Mouse (Mus musculus) hindbrain, embryonic 15.5 days (tissue): Measurements from ENCODE around the gene Sez6. TPM values are rescaled to one million over a fixed set of nuclear protein-coding genes. Genes with fewer than 3 reads are reported as not detected.

Experiments
- ATAC-seq: fragments of 200-750 bp; cut with Nextera tagmentation; 2 replicates; pipeline ENCODE4 v1.8.0; 2017; ENCODE audit warnings: low read depth, moderate number of reproducible peaks, moderate TSS enrichment; ENCODE audit not compliant: low FRiP score
- H3K27ac ChIP-seq: fragments of 300-500 bp; sonication (generic); replicated peaks from 2 replicates; pipeline ENCODE4 v1.5.1; 2015; ENCODE audit warnings: mild to moderate bottlenecking, inconsistent platforms
- H3K27me3 ChIP-seq: fragments of 300-500 bp; sonication (generic); 2 replicates; pipeline ENCODE4 v1.6.1; 2015; ENCODE audit warnings: control low read depth, inconsistent platforms
- H3K36me3 ChIP-seq: fragments of 300-500 bp; sonication (generic); 2 replicates; pipeline ENCODE4 v1.6.1; 2015; ENCODE audit warnings: control low read depth, inconsistent platforms
- H3K4me1 ChIP-seq: fragments of 300-500 bp; sonication (generic); replicated peaks from 2 replicates; pipeline ENCODE4 v1.6.1; 2015; ENCODE audit warnings: control low read depth, inconsistent platforms
- H3K4me2 ChIP-seq: fragments of 300-500 bp; sonication (generic); 2 replicates; pipeline ENCODE4 v1.6.1; 2015; ENCODE audit warnings: moderate library complexity, mild to moderate bottlenecking, inconsistent platforms
- H3K4me3 ChIP-seq: fragments of 300-500 bp; sonication (generic); 2 replicates; pipeline ENCODE4 v1.5.1; 2015; ENCODE audit warnings: mild to moderate bottlenecking, inconsistent platforms
- H3K9ac ChIP-seq: fragments of 300-500 bp; sonication (generic); 2 replicates; pipeline ENCODE4 v1.6.1; 2015; ENCODE audit warnings: inconsistent platforms
- H3K9me3 ChIP-seq: fragments of 300-500 bp; sonication (generic); 2 replicates; pipeline ENCODE4 v1.6.1; 2016; ENCODE audit warnings: control low read depth, inconsistent platforms
- WGBS: fragments of 180-500 bp; shearing (Covaris S2); methylation state at CpG from one replicate; pipeline ENCODE4 v1.1.7; 2015; 5-methylcytosine and 5-hydroxymethylcytosine counted together
- polyA plus RNA-seq: library from polyadenylated mRNA; unstranded; fragments of >200 nt; fragmentation: Nextera tagmentation; extraction: Ambion mirVana; gene quantifications from 2 replicates; pipeline ENCODE4 v1.2.1, GENCODE M21; 2015

Gene Sez6
- polyA plus RNA-seq, 1 experiment from 2014 or later = 151 TPM

GRCm38 (mm10) chr11:77956428-77956827 lies 25.8 kb downstream of the Sez6 start:
- ATAC-seq = no peak
- H3K4me2 ChIP-seq = no peak overlapping the region
- H3K9me3 ChIP-seq = no peaks in the 10 kb centered on the region
- 0 out of 2 replicates have a peak overlapping the region, but pooled peaks have one; percentile 23 for H3K27ac ChIP-seq
- peaks cover 8% of the 10 kb centered on the region; the same call in 1 of the 2 replicates for H3K27me3 ChIP-seq
- no peak overlapping the region for H3K9ac ChIP-seq
- no peak overlapping the region for H3K4me3 ChIP-seq
- H3K36me3 ChIP-seq = peaks cover 11% of the 10 kb centered on the region
- WGBS = 59% methylated on average over 3 of the region's 3 CpGs
- peaks cover 51% of the 10 kb centered on the region for H3K4me1 ChIP-seq

- Histone ChIP-seq H3K27me3 (peaks cover 8% of the 10 kb centered on the region; the same call in 1 of the 2 replicates), H3K4me1 (peaks cover 50% of the 10 kb centered on the region), H3K9ac (no peak overlapping the region), H3K27ac (no peak overlapping the region), H3K4me3 (no peak overlapping the region), H3K9me3 (no peaks in the 10 kb centered on the region), H3K4me2 (no peak overlapping the region), H3K36me3 (peaks cover 11% of the 10 kb centered on the region)
- WGBS = 50% methylated on average over 2 of the region's 2 CpGs
- peak; percentile 31 for ATAC-seq
Measured at GRCm38 (mm10) chr11:77958268-77958667, 27.7 kb downstream of the Sez6 start.

- Histone ChIP-seq H3K9me3 (no peaks in the 10 kb centered on the region), H3K27ac (no peak overlapping the region), H3K4me1 (peaks cover 50% of the 10 kb centered on the region), H3K4me2 (no peak overlapping the region), H3K9ac (no peak overlapping the region), H3K27me3 (peaks cover 8% of the 10 kb centered on the region; the same call in 1 of the 2 replicates), H3K4me3 (no peak overlapping the region), H3K36me3 (peaks cover 8% of the 10 kb centered on the region)
- WGBS = 69% methylated on average over 9 of the region's 9 CpGs
- ATAC-seq = peak; percentile 13; the same call in 1 of the 2 replicates
Measured at GRCm38 (mm10) chr11:77958932-77959331, 28.3 kb downstream of the Sez6 start.

- WGBS = 36% methylated on average over 9 of the region's 9 CpGs
- Histone ChIP-seq H3K36me3 (no peaks in the 10 kb centered on the region), H3K4me3 (no peak overlapping the region), H3K4me1 (peaks cover 61% of the 10 kb centered on the region), H3K9ac (no peak overlapping the region), H3K4me2 (no peak overlapping the region), H3K27me3 (peaks cover 8% of the 10 kb centered on the region; the same call in 1 of the 2 replicates), H3K9me3 (no peaks in the 10 kb centered on the region), H3K27ac (0 out of 2 replicates have a peak overlapping the region, but pooled peaks have one; percentile 18)
- no peak for ATAC-seq
Measured at GRCm38 (mm10) chr11:77960199-77960598, 29.6 kb downstream of the Sez6 start.

GRCm38 (mm10) chr11:77960898-77961297 lies 30.3 kb downstream of the Sez6 start:
- ATAC-seq = no peak
- no peak overlapping the region for H3K4me2 ChIP-seq
- 48% methylated on average over 5 of the region's 5 CpGs for WGBS
- H3K9me3 ChIP-seq = no peaks in the 10 kb centered on the region
- H3K27ac ChIP-seq = no peak overlapping the region
- no peaks in the 10 kb centered on the region for H3K36me3 ChIP-seq
- peaks cover 3% of the 10 kb centered on the region; the same call in 1 of the 2 replicates for H3K27me3 ChIP-seq
- peaks cover 63% of the 10 kb centered on the region for H3K4me1 ChIP-seq
- no peak overlapping the region for H3K4me3 ChIP-seq
- no peak overlapping the region for H3K9ac ChIP-seq

GRCm38 (mm10) chr11:77962946-77963345 lies 32.3 kb downstream of the Sez6 start:
- Histone ChIP-seq H3K36me3 (no peaks in the 10 kb centered on the region), H3K9me3 (no peaks in the 10 kb centered on the region), H3K27me3 (peaks cover 10% of the 10 kb centered on the region; the same call in 1 of the 2 replicates), H3K4me3 (no peak overlapping the region), H3K27ac (no peak overlapping the region), H3K4me2 (no peak overlapping the region), H3K9ac (no peak overlapping the region), H3K4me1 (peaks cover 59% of the 10 kb centered on the region)
- ATAC-seq = no peak
- WGBS = 85% methylated on average over 10 of the region's 10 CpGs

- 0 out of 2 replicates have a peak, but pooled peaks have one; percentile 4 for ATAC-seq
- 11% methylated on average over 19 of the region's 19 CpGs for WGBS
- no peak overlapping the region for H3K4me3 ChIP-seq
- peaks cover 43% of the 10 kb centered on the region for H3K4me1 ChIP-seq
- peak overlapping the region; percentile 23; the same call in 1 of the 2 replicates for H3K4me2 ChIP-seq
- 0 out of 2 replicates have a peak, but pooled peaks cover 9% of the 10 kb centered on the region for H3K27me3 ChIP-seq
- H3K9me3 ChIP-seq = no peaks in the 10 kb centered on the region
- peak overlapping the region; percentile 82 for H3K27ac ChIP-seq
- H3K36me3 ChIP-seq = peaks cover 6% of the 10 kb centered on the region
- H3K9ac ChIP-seq = no peak overlapping the region
Measured at GRCm38 (mm10) chr11:77964415-77965095, 34.0 kb downstream of the Sez6 start.

GRCm38 (mm10) chr11:77965101-77966036 lies 34.8 kb downstream of the Sez6 start:
- Histone ChIP-seq H3K4me3 (no peak overlapping the region), H3K4me1 (peaks cover 35% of the 10 kb centered on the region), H3K9ac (peak overlapping the region; percentile 16; the same call in 1 of the 2 replicates), H3K27me3 (0 out of 2 replicates have a peak, but pooled peaks cover 9% of the 10 kb centered on the region), H3K36me3 (peaks cover 13% of the 10 kb centered on the region), H3K27ac (peak overlapping the region; percentile 82), H3K4me2 (peak overlapping the region; percentile 23), H3K9me3 (no peaks in the 10 kb centered on the region)
- ATAC-seq = peak; percentile 71
- 10% methylated on average over 17 of the region's 17 CpGs for WGBS

GRCm38 (mm10) chr11:77966037-77966391 lies 35.4 kb downstream of the Sez6 start:
- H3K9ac ChIP-seq = no peak overlapping the region
- H3K4me2 ChIP-seq = peak overlapping the region; percentile 23; the same call in 1 of the 2 replicates
- H3K27me3 ChIP-seq = 0 out of 2 replicates have a peak, but pooled peaks cover 9% of the 10 kb centered on the region
- peaks cover 13% of the 10 kb centered on the region for H3K36me3 ChIP-seq
- H3K4me3 ChIP-seq = no peak overlapping the region
- no peaks in the 10 kb centered on the region for H3K9me3 ChIP-seq
- H3K27ac ChIP-seq = peak overlapping the region; percentile 82
- peaks cover 29% of the 10 kb centered on the region for H3K4me1 ChIP-seq
- 37% methylated on average over 5 of the region's 5 CpGs for WGBS
- peak; percentile 1; the same call in 1 of the 2 replicates for ATAC-seq

- H3K27me3 ChIP-seq = 0 out of 2 replicates have a peak, but pooled peaks cover 9% of the 10 kb centered on the region
- ATAC-seq = peak; percentile 27; the same call in 1 of the 2 replicates
- H3K4me1 ChIP-seq = peaks cover 28% of the 10 kb centered on the region
Measured at GRCm38 (mm10) chr11:77967114-77967513, 36.5 kb downstream of the Sez6 start.

GRCm38 (mm10) chr11:77968786-77969185 lies 38.2 kb downstream of the Sez6 start:
- no peak overlapping the region for H3K9ac ChIP-seq
- peaks cover 22% of the 10 kb centered on the region for H3K36me3 ChIP-seq
- H3K27ac ChIP-seq = no peak overlapping the region
- H3K27me3 ChIP-seq = 0 out of 2 replicates have a peak, but pooled peaks cover 12% of the 10 kb centered on the region
- H3K4me1 ChIP-seq = peaks cover 28% of the 10 kb centered on the region
- H3K4me2 ChIP-seq = no peak overlapping the region
- no peaks in the 10 kb centered on the region for H3K9me3 ChIP-seq
- no peak overlapping the region for H3K4me3 ChIP-seq
- WGBS = 78% methylated on average over 4 of the region's 4 CpGs
- no peak for ATAC-seq

More at GRCm38 (mm10) chr11:77967114-77967513, 36.5 kb downstream of the Sez6 start:
- Histone ChIP-seq H3K36me3 (peaks cover 13% of the 10 kb centered on the region), H3K27ac (no peak overlapping the region), H3K9ac (no peak overlapping the region), H3K4me2 (no peak overlapping the region), H3K4me3 (no peak overlapping the region), H3K9me3 (no peaks in the 10 kb centered on the region)
- WGBS = 0% methylated on average over 4 of the region's 4 CpGs
